Mouse (Mus musculus): Measurements from ENCODE around the gene Unc5a. TPM values are rescaled to one million over a fixed set of nuclear protein-coding genes. Genes with fewer than 3 reads are reported as not detected.
A peak's percentile ranks its signal among the peaks of the same experiment; 100 is the strongest.

The Unc5a gene
- polyA plus RNA-seq, 1 experiment from 2014 or later, result 16.6 TPM

DNA sequence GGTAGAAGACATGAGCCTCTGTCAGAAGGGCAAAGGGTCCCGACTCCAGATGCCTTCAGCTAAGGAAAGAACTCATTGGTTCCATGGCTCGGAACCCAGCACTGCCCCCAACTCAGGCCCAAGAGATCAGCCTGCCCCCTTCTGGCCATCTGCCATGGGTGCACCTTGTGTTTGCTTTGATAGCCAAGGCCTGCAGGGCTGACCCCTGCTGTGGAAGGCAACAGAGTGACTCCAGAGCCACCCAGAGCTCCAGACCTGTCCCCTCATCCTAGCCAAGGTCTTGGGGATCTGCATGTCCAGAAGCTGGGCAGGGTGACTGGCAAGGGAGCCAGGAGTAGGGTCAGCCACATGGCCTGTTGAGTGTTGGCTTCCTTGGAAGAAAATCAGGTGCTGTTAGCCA, 34.4 kb downstream of the Unc5a start:
- Histone ChIP-seq H3K4me1 (peaks cover 41% of the 10 kb centered on the region), H3K27ac (replicated peaks) (no peak overlapping the region), H3K4me3 (no peak overlapping the region), H3K9me3 (no peaks in the 10 kb centered on the region), H3K27me3 (peaks cover 3% of the 10 kb centered on the region; the same call in 1 of the 2 replicates), H3K9ac (replicated peaks) (no peak overlapping the region), H3K4me2 (replicated peaks) (no peak overlapping the region), H3K36me3 (no peaks in the 10 kb centered on the region)
- WGBS, result 63% methylated on average over 2 of the region's 2 CpGs
- no peak for ATAC-seq (replicated peaks)

DNA sequence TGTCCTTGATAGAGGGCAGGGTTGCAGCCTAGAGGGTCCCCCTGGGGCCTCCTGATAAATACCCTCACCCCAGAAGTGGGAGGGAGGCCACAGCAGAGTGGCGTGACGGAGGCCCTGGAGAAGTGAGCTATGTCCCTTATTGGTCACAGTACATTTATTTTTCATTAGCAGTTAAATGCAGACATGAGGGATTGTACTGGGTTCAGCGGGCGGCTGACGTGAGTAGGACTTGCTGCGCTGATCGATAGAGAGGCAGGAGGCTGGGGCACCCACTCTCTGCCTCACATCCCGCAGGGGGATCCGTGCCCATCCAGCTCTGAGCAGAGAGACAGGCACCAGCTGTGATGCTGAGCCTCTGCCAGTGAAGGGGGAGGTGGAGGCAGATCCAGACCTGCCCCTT, 38.2 kb downstream of the Unc5a start:
- Histone ChIP-seq H3K9me3 (no peaks in the 10 kb centered on the region), H3K36me3 (0 out of 2 replicates have a peak, but pooled peaks cover 4% of the 10 kb centered on the region), H3K27me3 (no peaks in the 10 kb centered on the region), H3K4me1 (peaks cover 19% of the 10 kb centered on the region), H3K27ac (replicated peaks) (no peak overlapping the region), H3K9ac (replicated peaks) (no peak overlapping the region), H3K4me3 (no peak overlapping the region), H3K4me2 (replicated peaks) (no peak overlapping the region)
- ATAC-seq (replicated peaks), result peak; percentile 3; the same call in 1 of the 2 replicates
- WGBS, result 62% methylated on average over 9 of the region's 9 CpGs

DNA sequence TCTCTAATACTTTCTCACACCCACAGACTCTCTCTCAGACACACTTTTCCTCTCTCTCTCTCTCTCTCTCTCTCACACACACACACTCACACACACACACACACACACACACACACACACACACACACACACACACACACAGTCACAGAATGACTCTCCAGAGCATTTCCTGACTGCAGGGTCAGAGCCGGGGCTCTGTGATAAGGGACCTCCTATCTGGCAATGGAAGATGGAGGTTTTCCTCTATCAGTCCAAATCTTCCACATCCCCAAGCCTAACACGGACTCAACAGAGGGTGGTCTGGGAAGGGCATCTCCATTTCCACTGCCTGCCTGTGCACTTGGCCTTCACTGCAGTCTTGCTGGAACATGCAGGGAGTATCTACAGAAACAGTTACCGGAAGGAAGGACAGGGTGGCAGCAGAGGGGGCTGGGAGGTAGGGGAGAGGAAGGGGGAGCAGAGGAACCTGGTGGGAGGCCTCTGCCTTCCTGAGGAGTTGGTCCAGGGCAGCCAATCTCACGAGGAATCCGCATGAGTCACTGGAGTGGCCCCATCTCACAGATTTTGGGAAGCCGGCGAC, 39.1 kb downstream of the Unc5a start:
- Histone ChIP-seq H3K27me3 (no peaks in the 10 kb centered on the region), H3K4me2 (replicated peaks) (no peak overlapping the region), H3K9ac (replicated peaks) (no peak overlapping the region), H3K4me3 (no peak overlapping the region), H3K9me3 (no peaks in the 10 kb centered on the region), H3K4me1 (peaks cover 18% of the 10 kb centered on the region), H3K36me3 (0 out of 2 replicates have a peak, but pooled peaks cover 4% of the 10 kb centered on the region), H3K27ac (replicated peaks) (no peak overlapping the region)
- ATAC-seq (replicated peaks), result no peak
- WGBS, result 50% methylated on average over 7 of the region's 7 CpGs

DNA sequence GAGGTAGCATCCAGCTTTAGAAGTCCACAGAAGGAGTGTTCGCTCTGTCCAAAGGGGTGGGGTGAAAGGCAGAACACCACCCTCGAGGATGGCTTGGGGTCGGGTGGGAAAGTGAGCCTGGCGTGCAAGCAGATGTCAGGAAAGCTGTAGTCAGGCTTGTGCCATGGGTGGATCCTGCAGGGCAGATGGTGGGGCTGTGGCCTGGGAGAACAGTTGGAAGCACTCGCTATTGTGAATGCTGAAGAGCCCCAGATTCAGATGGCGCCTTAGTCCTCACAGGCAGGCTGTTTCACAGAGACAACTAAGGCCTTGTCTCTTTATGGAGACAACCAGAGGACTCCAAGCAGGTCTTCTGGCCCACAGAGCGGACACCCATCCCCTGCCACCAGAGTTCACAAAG, 43.0 kb downstream of the Unc5a start:
- WGBS, result 81% methylated on average over 7 of the region's 7 CpGs
- no peak overlapping the region for H3K4me2 ChIP-seq (replicated peaks)
- H3K4me3 ChIP-seq, result no peak overlapping the region
- H3K27ac ChIP-seq (replicated peaks), result no peak overlapping the region
- no peaks in the 10 kb centered on the region for H3K27me3 ChIP-seq
- ATAC-seq (replicated peaks), result no peak
- H3K4me1 ChIP-seq, result peaks cover 30% of the 10 kb centered on the region
- 0 out of 2 replicates have a peak, but pooled peaks cover 4% of the 10 kb centered on the region for H3K36me3 ChIP-seq
- no peaks in the 10 kb centered on the region for H3K9me3 ChIP-seq
- no peak overlapping the region for H3K9ac ChIP-seq (replicated peaks)

DNA sequence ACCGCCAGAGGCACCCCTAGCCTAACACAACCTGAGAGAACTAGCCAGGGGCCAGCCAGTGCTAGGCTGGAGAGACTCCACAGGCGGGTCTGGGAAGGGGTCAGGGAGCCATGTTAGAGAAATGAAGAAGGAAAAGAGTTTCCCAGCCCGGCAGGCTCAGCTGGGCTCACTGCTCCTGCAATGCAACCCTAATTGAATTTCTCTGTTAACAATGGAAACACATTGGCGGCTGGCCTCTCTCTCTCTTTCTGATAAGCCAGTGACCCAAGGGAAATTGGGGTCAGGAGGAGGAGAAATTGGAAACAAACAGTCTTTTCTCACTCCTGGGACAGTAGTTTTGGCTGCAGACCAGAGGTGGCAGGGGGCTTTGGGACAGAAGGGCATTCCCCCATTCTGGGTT, 45.4 kb downstream of the Unc5a start:
- H3K27ac ChIP-seq (replicated peaks), result peak overlapping the region; percentile 31; the same call in 1 of the 2 replicates

DNA sequence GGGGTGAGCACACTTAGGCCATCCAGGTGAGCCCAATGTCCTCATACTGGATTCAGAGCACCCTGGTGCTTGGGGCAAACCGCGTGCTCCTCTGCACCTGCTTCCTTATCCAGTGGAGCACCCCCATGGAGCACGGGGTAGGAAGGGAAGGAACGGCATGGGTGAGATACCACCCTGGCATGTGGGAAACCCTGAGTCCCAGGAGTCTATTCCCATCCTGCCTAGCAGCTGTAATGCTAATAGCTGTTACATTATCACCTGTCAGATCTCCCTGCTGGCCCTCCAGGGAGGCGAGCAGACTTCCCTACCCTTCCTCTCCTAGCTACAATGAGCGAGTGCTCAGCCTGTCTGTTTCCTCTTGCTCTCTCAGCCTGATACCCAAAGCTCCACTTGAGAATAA, 46.0 kb downstream of the Unc5a start:
- Histone ChIP-seq H3K27me3 (no peaks in the 10 kb centered on the region), H3K4me2 (replicated peaks) (no peak overlapping the region), H3K4me1 (peaks cover 17% of the 10 kb centered on the region), H3K9ac (replicated peaks) (no peak overlapping the region), H3K9me3 (no peaks in the 10 kb centered on the region), H3K4me3 (no peak overlapping the region), H3K36me3 (0 out of 2 replicates have a peak, but pooled peaks cover 4% of the 10 kb centered on the region), H3K27ac (replicated peaks) (no peak overlapping the region)
- WGBS, result 41% methylated on average over 6 of the region's 6 CpGs
- ATAC-seq (replicated peaks), result no peak

More for the DNA sequence above, 45.4 kb downstream of the Unc5a start:
- H3K4me1 ChIP-seq, result peaks cover 17% of the 10 kb centered on the region
- H3K9ac ChIP-seq (replicated peaks), result no peak overlapping the region; the same call in 1 of the 2 replicates
- no peaks in the 10 kb centered on the region for H3K27me3 ChIP-seq
- 9% methylated on average over 4 of the region's 4 CpGs for WGBS
- no peaks in the 10 kb centered on the region for H3K9me3 ChIP-seq
- H3K36me3 ChIP-seq, result 0 out of 2 replicates have a peak, but pooled peaks cover 4% of the 10 kb centered on the region
- no peak overlapping the region for H3K4me3 ChIP-seq
- H3K4me2 ChIP-seq (replicated peaks), result no peak overlapping the region
- ATAC-seq (replicated peaks), result no peak

DNA sequence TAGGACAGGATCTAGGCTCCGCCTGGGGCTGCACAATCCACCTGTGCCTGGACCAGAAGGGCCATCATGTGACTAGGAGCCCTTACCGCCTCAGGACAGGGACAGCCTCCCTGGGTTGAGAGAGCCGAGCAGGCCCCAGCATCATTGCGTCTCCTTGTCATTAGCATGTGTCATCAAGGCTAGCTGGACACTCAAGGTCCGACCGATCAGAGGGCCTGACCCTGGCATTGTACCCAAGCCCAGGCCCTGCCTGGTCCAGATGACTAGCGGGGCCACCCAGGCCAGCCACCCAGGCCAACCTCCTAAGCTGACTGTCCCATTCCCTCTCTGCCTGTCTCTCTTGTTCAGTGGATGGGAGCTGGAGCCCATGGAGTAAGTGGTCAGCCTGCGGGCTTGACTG, 48.4 kb downstream of the Unc5a start:
- WGBS, result 89% methylated on average over 8 of the region's 8 CpGs
- Histone ChIP-seq H3K9me3 (no peaks in the 10 kb centered on the region), H3K9ac (replicated peaks) (no peak overlapping the region)

DNA sequence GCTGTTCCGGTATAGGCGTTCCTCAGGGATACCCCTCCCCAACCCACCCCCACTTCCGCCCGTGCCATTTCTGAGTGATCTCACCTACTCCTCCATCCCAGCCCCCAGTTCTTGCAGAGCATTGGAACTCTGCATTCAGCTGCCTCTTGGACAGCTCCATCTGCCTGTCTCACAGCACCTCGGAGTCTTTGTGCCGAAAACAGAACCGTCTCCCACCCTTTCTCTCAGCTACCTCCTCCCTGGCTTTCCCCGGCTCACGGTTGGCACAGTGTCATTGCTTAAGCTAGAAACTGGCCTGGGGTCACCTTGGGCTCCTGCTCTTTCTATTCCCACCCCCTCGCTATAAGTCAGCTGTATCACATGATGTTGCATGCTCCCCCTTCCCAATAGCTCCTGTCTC, 51.2 kb downstream of the Unc5a start:
- no peaks in the 10 kb centered on the region for H3K9me3 ChIP-seq
- no peak overlapping the region for H3K27ac ChIP-seq (replicated peaks)
- H3K27me3 ChIP-seq, result no peaks in the 10 kb centered on the region
- 0 out of 2 replicates have a peak, but pooled peaks have one; percentile 29 for ATAC-seq (replicated peaks)
- peaks cover 4% of the 10 kb centered on the region; the same call in 1 of the 2 replicates for H3K36me3 ChIP-seq
- no peak overlapping the region for H3K4me3 ChIP-seq
- no peak overlapping the region for H3K4me2 ChIP-seq (replicated peaks)
- H3K4me1 ChIP-seq, result no peaks in the 10 kb centered on the region
- WGBS, result 74% methylated on average over 10 of the region's 10 CpGs
- no peak overlapping the region for H3K9ac ChIP-seq (replicated peaks)

More for the DNA sequence above, 48.4 kb downstream of the Unc5a start:
- Histone ChIP-seq H3K4me2 (replicated peaks) (no peak overlapping the region), H3K4me3 (no peak overlapping the region), H3K27ac (replicated peaks) (no peak overlapping the region), H3K4me1 (peaks cover 17% of the 10 kb centered on the region), H3K27me3 (no peaks in the 10 kb centered on the region), H3K36me3 (no peaks in the 10 kb centered on the region)
- no peak for ATAC-seq (replicated peaks)

DNA sequence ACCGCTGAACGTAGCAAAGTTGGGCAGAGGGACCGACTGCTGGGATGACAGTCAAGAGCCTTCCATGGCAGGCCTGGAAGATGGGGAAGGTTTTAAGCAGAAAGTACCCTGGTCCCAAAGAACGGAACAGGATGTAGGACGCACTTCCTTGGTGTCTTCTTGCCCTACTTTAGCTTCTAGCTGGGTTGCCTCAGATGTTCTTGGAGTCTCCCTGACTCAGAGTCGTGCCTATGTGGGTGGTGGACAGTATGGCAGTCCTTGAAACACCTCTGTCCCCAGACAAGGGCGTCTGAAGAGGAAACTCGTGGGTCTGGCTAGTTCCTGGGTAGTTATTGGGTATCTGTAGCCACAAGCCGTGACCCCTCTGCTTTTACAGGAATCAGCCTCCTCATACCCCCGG, 52.9 kb downstream of the Unc5a start:
- no peak overlapping the region for H3K27ac ChIP-seq (replicated peaks)
- WGBS, result 87% methylated on average over 10 of the region's 10 CpGs
- H3K9ac ChIP-seq (replicated peaks), result no peak overlapping the region
- H3K36me3 ChIP-seq, result peaks cover 4% of the 10 kb centered on the region; the same call in 1 of the 2 replicates
- ATAC-seq (replicated peaks), result no peak
- no peaks in the 10 kb centered on the region for H3K27me3 ChIP-seq
- no peaks in the 10 kb centered on the region for H3K9me3 ChIP-seq
- H3K4me1 ChIP-seq, result 0 out of 2 replicates have a peak, but pooled peaks cover 3% of the 10 kb centered on the region
- no peak overlapping the region for H3K4me3 ChIP-seq
- H3K4me2 ChIP-seq (replicated peaks), result no peak overlapping the region

DNA sequence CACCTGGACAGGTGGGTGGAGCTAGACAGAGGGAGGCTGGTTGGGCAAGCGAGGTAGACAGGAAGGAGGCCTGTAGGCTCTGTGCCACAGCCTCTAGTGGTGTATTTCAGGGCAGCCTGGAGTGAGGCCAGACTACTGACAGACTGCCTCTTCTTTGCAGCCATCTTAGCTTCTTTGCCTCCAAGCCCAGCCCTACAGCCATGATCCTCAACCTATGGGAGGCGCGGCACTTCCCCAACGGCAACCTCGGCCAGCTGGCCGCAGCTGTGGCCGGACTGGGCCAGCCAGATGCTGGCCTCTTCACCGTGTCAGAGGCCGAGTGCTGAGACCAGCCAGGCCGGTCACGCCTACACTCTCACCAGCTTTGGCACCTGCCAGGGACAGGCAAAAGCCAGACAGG, 55.4 kb downstream of the Unc5a start:
- H3K36me3 ChIP-seq, result peaks cover 4% of the 10 kb centered on the region; the same call in 1 of the 2 replicates
- no peaks in the 10 kb centered on the region for H3K9me3 ChIP-seq
- H3K4me1 ChIP-seq, result peaks cover 3% of the 10 kb centered on the region; the same call in 1 of the 2 replicates
- H3K27me3 ChIP-seq, result no peaks in the 10 kb centered on the region
- no peak for ATAC-seq (replicated peaks)
- no peak overlapping the region for H3K27ac ChIP-seq (replicated peaks)
- no peak overlapping the region for H3K9ac ChIP-seq (replicated peaks)
- WGBS, result 84% methylated on average over 11 of the region's 11 CpGs
- H3K4me2 ChIP-seq (replicated peaks), result no peak overlapping the region
- H3K4me3 ChIP-seq, result no peak overlapping the region

DNA sequence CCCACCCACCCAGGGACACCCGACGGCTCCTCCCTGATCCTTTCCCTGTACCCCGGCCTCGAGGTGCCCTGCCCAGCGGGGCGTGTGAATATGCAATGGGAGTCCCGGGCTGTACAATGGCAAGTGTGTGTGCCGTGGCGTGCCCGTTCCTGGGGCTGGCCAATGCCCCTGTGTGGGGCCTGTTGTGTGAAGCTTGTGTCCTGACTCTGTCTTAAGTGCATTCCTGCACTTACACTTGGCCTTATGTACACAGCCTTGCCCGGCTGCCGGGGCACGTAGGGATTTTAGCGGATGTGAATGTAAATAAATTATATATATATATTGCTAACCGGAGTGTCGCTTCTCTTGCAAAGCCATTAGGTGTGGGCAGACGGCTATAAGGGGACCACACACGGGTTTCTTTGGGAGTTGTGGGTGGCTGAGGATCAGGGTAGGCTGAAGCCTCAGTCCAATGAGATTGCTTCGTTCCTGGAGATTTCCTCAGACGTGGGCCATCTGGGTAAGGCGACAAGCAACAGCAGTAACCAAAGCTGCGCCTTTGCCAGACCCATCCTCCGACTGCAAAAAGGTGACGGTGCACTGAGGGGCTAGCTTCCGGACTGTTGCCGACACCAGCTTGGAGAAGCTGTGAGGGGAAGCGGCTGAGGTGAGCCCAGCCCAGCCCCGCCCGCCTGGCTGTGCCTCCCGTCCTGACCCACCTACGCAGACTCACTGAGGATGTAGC, 56.6 kb downstream of the Unc5a start:
- no peak for ATAC-seq (replicated peaks)
- Histone ChIP-seq H3K4me1 (peaks cover 3% of the 10 kb centered on the region; the same call in 1 of the 2 replicates), H3K4me2 (replicated peaks) (no peak overlapping the region), H3K4me3 (no peak overlapping the region), H3K36me3 (peaks cover 4% of the 10 kb centered on the region; the same call in 1 of the 2 replicates), H3K27me3 (no peaks in the 10 kb centered on the region), H3K9ac (replicated peaks) (no peak overlapping the region), H3K9me3 (no peaks in the 10 kb centered on the region), H3K27ac (replicated peaks) (no peak overlapping the region)
- WGBS, result 75% methylated on average over 31 of the region's 31 CpGs

DNA sequence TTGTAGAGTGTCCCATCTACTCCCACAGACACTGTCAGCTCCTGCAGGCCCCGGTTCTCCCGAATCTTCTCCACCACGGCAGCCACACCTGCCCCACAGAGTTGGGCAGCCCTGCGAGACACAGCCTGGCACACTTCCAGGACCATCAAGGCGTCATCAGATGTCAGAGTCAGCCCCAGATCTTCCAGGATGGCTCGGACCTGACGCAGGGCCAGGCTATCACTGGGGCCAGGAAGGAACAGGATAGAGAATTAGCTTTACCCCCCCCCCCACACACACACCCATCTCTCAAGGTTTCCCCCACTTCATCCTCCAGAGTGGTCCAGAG, 57.2 kb downstream of the Unc5a start:
- Histone ChIP-seq H3K27ac (replicated peaks) (no peak overlapping the region), H3K4me1 (peaks cover 3% of the 10 kb centered on the region; the same call in 1 of the 2 replicates), H3K9me3 (no peaks in the 10 kb centered on the region), H3K36me3 (peaks cover 4% of the 10 kb centered on the region; the same call in 1 of the 2 replicates), H3K4me3 (no peak overlapping the region), H3K9ac (replicated peaks) (no peak overlapping the region), H3K4me2 (replicated peaks) (no peak overlapping the region), H3K27me3 (no peaks in the 10 kb centered on the region)
- WGBS, result 62% methylated on average over 7 of the region's 7 CpGs
- no peak for ATAC-seq (replicated peaks)
